Mouse (Mus musculus) heart, postnatal 4 days (tissue): ENCODE results near the gene 1600014C23Rik. TPM values are rescaled to one million over a fixed set of nuclear protein-coding genes. Genes with fewer than 3 reads are reported as not detected.

Source experiments
- DNase-seq: peaks from one replicate; pipeline ENCODE4 v3.0.0; 2021
- total RNA-seq, 2 experiments: library from RNA; stranded (reverse); gene quantifications; 2 replicates each; pipeline ENCODE4 v1.2.3; 2021

1600014C23Rik gene
- total RNA-seq, 2 experiments from 2014 or later = 0.97 TPM; not detected in 1

DNA sequence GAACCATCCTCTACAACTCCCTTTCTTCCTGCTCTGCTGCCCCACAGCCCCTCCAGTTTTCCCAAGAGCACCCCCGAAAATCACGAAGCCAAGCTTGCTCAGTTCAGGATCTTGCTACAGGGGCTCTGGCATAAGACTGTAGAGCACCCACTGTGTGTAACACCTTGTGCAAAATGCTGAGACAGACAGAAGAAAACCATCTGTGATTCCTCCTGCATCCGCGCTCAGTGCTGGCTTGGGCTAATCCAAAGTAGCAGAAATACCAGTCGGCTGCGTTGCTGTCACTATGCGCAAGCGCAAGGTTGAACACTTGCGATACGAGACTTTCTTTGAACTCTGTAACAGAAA lies 9.1 kb downstream of the 1600014C23Rik start:
- no peak for DNase-seq

DNA sequence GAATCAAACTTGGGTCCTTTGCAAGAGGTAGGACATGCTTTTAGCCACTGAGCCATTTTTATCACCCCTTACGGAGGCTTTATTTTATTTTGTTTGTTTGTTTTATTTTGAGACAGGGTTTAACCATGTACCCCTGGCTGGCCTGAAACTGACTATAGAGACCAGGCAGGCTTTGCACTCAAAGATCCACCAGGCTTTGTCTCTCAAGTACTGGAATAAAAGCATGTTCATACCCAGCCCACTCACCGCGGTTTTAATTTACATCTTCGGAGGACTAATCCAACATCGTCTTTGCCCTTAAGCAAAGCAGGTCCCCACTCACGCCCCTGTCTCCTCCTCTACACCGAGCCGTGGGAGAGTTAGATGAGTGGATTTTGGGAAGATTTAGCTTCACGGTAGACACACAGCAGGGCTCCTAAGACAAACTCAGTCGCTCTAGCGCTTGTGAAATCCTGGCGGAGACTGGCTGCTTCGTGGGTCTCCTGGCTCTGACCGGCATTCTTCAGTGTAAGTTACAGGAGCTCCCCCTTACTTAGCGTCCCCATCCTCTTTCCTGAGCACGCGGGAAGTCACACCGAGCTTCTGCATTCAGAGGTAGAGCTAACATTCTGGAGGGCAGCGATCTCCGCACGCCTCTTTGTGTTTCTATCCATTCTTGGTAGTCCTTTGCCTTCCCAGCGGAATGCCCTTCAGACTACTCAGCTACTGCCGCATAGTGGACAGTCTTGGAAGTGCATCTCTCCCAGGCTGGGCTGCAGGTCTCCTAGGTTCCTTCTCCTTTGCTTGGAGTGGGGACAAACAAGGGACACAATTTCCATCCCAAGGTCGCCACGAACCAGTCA lies 9.7 kb downstream of the 1600014C23Rik start:
- peak; percentile 92 for DNase-seq

DNA sequence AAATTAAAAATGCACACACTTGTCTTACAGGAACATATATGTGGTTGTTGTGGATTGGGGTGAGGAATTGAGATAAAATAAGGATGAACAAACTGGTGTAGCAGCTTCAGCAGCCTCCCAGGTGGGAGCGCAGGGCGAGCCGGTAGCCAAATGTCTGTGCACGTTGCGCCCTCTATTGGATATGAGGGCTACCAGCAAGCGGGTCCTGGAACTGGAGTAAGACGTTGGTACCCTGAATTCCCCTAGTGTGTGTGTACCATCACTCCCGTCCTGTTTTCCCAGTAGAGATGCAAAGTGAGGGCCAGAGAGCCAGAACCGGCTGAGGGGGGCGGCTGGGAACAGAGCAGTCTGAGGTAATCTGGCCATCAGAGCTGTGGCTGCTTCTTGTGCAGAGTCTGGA lies 15.3 kb downstream of the 1600014C23Rik start:
- peak; percentile 84 for DNase-seq

DNA sequence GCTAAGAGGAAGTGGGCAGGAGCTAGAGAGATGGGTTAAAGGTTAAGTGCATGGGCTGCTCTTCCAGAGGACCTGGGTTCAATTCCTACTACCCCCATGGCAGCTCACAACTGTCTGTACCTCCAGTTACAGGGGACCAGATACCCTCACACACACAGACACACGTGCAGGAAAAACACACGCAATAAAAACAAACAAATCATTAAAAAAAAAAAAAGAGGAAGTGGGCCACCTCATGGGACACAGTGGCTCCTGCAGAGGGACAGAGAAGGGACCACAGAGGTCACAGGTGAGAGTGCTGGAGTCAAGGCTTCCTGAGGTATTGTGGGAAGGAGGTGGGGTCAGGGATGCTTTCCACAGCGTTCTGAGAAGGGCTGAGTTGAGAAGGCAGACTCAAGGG lies 22.1 kb downstream of the 1600014C23Rik start:
- DNase-seq = no peak

DNA sequence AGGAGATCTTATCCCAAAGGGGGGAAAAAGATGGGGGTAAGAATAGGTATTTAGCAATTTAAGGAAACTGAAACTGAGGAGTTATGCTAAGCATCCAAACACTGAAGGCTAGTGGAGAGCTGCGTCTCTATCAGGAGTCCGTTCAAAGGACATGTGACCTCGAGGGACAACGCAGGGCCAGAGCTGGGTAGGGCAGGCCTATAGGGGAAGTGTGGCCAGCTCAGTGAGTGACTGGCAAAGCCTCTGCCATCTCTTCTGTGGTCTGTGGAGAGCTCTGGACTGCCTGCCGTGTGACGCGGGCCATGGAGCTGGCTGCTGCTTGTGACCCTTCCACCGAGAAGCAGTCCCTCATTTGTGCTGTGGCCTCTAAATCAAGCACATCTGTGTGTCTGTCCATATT lies 23.2 kb downstream of the 1600014C23Rik start:
- no peak for DNase-seq

DNA sequence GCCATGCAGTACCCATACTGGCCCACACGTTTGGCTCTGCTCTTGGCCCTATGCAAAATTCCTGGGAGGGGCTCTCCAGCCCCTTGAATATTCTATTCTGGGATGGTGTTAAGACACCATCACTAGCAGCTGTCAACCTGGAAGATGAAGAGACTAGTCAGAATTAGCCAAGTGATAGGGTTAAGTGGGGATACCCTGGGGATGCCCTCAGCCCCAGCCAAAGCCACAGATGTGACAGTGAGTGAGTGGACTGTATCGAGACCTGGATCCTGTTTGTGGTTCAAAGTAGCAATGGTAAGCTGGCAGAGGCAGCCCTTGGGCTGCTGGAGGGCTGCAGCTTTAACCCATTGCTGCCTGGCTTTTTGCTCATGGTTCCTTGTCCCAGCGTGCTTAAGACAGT lies 23.8 kb downstream of the 1600014C23Rik start:
- DNase-seq = peak; percentile 43

DNA sequence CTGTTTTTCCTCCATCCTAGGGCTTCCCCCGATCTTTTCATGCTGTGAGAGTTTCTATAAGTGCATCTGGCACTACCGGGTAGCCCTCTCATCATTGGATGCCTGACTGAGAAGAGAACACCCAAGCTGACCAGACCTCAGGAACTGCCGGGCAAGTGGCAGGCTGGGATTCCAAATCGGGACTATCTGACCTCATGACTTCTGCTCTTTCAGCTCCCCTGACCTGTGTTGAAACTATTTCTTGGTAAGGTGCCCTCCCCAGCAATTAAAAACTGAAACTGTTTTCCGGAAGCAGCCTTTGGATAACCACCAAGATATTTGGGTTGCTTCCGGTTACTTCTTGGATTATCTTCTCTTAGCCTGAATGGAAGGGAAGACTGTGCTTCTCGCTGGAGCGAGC lies 25.5 kb downstream of the 1600014C23Rik start:
- no peak for DNase-seq

DNA sequence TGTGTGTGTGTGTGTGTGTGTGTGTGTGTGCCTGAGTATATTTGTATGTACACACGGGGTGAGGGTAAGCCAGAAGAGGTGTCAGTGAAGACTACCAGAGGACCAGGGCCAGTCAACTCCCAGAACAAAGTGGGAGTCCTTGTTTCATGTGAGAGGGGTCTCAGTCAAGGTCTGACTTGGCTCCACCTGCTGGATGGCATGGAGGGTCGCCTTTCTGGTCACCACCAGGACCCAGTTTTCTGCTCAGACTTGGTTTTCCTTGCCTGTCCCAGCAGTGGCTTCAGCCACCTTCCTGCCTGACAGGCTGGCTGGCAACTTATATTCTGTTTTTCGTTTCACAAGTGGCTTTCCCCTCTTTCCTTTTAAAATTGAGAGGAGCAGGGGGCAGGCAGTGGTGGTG lies 26.3 kb downstream of the 1600014C23Rik start:
- DNase-seq = no peak

DNA sequence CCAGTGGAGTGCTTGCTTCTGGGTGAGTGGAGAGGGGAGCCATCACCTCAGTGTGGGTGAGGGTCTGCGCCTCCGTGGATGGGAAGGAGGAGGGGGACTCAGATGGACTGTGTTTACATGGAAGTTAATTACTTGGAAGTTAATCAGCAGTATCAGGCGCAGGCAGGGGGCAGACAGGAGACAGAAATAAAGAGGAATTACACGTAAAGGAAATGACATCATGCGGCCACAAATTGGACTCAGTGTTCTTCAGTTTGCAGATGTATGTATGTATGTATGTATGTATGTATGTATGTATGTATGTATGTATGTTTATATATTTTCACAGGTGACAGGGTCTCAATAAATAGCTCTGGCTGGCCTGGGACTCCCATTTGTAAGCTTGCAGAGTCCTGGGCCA lies 26.8 kb downstream of the 1600014C23Rik start:
- no peak for DNase-seq

DNA sequence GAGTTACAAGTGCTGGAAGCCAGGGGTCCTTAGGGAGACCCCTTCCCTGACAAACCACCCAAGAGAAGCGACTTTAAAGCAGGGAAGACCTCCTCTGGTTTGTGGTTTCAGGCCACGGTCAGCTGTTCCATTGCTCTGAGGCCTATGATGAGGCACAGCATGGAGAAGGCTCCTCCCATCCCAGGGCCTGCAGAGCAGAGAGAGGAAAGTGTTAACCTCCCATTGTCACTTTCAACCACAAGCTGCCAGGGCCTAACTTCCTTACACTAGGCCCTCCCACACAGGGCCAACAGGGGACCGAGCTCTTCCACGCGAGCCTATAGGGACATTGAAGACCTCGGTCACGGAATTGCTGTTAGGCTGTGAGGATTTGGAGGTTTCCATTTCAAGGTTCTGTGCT lies 30.5 kb downstream of the 1600014C23Rik start:
- no peak for DNase-seq

DNA sequence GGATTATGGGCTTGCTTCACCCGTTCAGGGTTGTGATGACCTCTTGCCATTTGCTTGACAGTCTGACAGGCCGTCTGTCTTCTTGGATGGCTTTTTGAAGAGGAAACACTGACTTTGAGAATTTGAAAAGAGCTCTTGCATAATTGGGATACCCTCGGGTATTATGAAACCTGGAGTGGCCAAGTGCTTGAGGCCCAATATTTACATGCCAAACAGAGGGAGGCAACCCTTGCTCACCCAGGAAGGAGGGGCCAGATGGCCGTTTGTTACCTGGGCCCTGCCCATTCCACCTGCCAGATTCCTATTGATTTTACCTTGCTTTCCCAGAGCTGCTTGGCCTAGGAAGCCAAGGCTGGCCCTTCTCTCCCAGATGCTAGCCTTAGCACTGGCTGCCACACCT lies 31.4 kb downstream of the 1600014C23Rik start:
- DNase-seq = no peak

DNA sequence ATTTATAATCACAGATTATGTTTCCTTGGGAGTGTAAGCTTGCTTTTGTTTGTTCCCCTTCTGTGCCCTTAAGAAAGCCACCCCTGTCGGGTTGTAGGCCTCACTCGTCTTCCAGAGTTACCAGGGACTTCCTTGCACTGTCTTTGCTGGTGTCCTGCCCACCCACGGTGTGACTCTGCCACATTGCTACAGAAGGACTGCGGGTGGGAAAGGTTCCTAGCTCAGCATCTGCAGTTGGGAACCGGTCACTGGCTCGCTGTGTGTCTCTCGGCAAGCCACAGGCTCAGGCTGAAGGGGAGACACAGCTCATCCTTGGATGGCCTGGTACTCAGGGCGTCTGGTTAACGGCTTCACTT lies 32.4 kb downstream of the 1600014C23Rik start:
- DNase-seq = no peak

DNA sequence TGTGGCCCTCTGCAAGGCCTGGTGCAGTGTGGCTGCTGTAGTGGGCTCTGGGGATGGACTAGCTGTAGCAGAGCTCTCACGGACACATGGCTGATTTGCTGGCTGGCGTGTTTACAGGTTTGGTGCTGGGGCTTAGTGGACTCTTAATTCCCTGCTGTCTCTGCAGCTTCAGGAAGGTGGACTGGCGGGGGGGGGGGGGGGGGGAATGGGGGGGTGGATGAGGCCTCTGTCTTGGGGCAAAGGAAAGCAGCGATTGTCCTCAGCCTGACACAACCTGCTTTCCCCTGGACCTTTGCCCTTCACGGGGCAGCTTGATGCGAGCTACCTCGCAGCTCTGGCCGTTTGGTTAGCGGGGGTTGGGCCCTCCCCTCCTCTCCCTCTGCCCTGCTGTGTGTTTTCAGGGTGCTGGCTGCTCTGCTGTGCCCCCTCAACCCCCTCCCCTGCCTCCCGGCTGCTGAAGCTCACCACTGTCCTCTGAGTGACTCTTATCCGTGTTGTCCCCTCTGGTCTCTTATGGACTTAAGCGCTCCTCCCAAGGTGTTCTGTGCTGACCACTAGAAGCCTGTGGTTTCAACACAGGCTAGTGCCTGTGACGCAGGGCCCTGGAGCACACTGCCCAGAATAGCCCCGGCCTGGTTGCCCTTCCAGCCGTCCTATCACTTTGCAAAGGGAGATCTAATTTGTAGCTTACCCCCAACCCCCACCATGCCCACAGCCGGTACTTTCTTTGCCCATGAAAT lies 33.0 kb downstream of the 1600014C23Rik start:
- peak; percentile 68 for DNase-seq

DNA sequence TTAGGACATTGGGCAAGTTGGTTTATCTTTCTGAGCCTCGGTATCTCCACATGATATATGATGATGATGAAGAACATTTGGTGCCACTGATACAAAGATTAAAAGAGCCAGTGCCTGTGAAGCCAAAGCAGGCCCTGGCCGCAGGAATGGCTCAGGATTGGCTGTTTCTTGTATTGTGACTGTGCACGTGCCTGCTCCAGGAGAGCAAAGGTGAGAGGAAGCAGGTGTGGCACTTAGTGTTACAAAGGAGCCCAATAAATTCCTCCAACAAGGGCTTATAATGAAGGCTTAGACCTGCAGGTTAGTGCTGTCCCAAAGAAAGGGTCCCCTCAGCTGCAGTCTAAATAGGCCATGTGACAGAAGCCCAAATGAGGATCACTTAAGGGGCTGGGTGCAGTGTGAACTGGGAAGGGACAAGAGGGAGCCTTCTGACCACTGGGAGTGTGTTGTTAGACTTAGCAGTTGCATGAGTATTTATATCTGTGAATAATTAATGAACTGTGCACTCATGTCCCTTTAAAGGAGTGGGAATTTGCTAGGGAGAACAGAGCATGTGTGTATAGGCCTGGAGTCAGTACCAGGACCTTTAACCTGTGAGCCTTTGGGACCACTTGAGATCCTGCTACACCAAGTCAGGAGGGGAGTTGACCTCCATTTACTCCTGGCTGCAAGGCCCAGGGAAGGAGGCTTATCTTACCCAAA lies 34.5 kb downstream of the 1600014C23Rik start:
- no peak for DNase-seq

DNA sequence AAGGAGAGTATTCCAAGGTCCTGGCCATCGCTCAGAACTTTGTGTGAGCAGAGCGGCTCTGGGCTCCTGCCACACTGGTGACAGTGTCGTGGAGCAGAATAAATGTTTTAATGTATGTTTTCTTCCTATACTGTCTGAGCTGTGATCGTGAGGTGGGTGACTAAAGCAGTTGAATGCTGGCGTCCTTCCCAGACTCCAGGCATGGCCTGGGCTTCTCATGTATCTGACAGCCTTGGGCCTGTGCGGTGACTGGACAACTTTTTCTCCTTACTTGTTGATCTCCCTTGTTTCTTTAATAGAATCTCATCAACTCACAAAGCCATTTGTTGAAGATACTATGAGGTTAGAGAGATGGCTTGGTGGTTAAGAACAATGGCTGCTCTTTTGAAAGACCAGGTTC lies 35.3 kb downstream of the 1600014C23Rik start:
- no peak for DNase-seq

DNA sequence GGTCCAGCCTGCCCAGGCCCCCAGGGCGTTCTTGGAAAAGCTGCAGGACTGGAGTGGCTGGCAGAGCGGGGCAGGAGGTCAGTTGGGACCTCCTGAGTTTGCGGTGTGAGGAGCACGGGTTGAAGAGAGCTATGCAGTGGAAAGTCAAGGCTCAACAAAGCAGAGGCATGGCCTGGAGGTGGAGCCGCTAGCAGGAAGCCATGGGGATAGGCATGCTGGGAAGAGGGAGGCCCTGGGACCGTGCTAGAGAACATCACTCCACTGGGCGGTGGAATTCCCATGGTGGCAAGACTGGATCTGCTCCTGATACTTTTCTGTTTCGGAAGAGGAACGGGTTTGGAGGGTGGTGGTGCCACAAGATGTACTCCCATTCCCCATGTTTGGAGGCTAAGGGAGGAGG lies 36.7 kb downstream of the 1600014C23Rik start:
- no peak for DNase-seq

DNA sequence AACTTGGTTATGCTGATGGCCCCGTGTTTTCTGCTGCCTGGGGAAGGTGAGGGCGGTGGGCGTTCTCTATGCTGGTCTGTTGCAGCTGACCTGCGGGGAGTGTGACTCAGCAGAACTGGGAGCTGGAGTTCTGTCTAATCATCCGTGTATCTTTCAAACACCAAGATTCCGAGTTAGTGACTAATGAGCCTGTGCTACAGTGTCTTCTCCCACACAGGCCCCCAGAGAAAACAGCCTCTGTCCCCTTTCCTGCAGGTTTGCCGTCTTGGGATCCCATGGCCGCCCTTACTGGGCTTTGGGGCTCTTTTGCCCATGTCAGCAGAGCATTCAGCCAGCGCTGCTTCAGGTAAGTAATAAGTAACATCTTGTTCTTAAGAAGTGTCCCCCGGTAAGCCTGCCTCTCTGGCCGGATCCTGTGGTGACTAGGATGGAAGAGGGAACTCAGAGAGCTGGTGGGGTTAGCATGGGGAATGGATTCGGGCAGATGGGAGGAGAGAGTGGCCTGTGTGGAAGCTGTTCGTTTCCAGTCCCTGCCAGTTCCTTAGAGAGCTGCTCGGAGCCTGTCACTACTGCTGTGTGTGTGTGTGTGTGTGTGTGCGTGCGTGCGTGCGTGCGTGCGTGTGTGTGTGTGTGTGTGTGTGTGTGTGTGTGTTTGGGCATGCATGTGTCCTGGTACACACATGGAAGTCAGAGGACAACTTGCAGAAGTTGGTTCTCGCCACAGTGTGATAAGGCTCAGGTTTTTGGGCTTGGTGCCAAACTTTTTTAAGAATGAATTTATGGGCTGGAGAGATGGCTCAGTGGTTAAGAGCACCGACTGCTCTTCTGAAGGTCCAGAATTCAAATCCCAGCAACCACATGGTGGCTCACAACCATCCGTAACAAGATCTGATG lies 38.2 kb downstream of the 1600014C23Rik start:
- no peak for DNase-seq

DNA sequence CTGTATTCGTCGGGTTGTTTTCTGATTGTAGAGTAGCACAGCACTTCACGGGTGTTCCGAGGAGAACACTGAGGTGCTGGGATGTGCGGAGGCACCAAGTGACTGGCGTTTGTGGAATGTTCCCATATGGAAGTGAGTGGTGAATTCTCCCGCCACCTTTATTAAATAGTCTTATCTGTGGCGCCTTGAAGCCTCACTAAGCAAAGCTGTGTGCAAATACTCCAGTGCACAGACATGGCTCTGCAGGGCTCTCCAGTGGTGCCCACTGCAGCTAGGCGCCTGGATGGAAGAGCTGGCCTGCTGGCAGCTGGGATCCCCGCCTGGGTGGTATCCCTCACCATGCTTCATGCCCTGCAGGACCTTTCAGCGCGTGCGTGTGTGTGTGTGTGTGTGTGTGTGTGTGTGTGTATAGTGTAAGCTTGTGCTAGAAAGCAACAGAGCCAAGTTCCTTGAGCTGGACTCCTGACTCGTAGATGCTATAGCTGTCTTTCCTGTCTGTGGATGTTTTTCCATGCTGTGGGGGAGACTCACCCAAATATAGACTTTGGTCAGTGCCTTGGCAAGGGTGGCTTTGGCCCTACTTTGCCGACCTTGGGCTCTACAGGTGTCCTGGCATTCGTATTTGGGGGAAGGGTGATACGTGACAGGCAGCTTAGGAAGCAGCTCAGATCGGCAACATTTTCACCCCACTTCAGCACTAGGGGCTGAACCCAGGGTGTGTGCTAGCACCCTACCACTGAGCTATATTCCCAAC lies 39.7 kb downstream of the 1600014C23Rik start:
- DNase-seq = peak; percentile 41

DNA sequence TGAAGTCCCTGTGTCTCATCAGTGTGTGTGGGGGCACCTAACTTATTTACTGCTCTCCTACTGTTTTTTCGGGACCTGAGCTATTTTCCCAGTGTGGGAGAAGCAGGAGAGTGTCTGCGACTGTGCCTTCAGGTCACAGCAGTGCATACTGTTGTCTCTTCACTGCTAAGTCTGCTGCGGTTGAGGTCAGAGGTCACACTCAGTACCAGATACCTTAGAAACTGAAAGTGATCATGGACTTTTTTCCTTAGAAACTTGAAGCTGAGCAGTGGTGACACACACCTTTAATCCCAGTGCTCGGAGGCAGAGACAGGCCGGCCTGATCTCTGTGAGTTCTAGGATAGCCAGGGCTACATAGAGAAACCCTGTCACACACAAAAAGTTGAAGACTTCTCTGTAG lies 41.5 kb downstream of the 1600014C23Rik start:
- no peak for DNase-seq

DNA sequence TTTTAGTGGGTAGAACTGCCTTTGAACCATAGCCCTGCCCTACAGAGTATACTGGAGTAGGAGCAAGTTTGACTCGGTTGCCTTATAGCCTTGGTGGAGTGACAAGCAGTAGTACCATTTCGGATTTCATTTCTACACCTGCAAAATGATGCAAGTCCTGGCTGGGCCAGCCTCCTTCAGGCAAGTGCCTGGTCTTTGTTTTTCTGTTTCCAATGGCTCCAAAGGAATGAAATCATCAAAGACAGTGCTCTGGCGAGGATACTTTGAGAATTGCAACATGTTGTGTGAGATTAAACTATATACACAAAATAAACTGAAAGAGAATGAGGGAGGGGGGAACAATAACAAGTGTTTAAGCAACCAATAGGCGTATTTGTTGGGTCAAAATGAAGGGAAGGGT lies 43.6 kb downstream of the 1600014C23Rik start:
- no peak for DNase-seq

DNA sequence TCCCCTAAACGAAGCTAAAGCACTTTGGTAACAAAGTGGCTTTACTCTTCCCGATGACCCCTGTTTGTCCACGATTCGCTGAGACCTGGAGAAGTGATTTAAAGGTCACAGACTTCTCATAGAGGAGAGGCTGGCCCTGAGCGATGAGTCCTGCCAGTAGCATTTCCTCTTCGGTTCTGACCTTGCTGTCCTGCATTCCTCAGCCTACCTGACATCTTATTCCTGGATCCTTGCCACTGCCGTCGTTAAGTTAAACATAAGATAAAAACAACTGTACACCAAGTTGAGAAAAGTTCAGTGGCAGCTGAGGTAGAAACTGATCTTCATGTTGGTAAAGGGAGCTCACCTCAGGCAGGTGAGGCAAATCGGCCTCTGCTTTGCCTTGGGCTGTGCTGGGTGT lies 44.5 kb downstream of the 1600014C23Rik start:
- no peak for DNase-seq

DNA sequence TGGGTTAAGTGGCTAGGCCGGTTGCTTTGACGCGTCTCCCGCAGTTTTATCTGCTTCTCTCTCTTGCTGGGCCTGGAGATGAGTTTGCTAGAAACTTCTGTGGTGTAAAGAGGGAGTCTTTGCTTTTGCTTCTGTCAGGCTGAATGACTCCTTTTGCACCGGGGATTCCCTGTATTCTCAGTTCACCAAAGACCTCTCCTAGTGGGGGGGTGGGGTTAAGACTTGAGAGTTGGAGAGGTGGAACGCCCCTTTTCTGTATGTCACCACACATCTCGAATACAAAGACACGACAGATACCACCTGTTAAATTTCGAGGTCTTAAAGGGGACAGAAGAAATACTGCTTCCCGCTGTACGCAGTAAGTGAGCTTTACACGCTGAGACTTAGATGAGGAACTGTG lies 46.9 kb downstream of the 1600014C23Rik start, which contains the start of gene Tmem63b:
Tmem63b (minus strand) TSS at position 190 of the 400 bp plus-strand sequence.
- no peak for DNase-seq
